Mouse (Mus musculus): ENCODE results near the gene Gadd45b.

The Gadd45b gene

GRCm38 (mm10) chr10:80957791-80958190, 27.9 kb downstream of the Gadd45b start:
- no peak for DNase-seq

- DNase-seq, result no peak
These were observed 29.2 kb downstream of the Gadd45b start for GRCm38 (mm10) chr10:80958979-80959637.

- DNase-seq, result peak; percentile 71 to 85
These were observed 31.0 kb downstream of the Gadd45b start for GRCm38 (mm10) chr10:80960551-80961508.

GRCm38 (mm10) chr10:80962051-80962472, 32.2 kb downstream of the Gadd45b start:
- peak in 1 of 2 experiments; percentile 61 for DNase-seq

- DNase-seq, result peak in 1 of 2 experiments; percentile 26
These were observed 32.7 kb downstream of the Gadd45b start for GRCm38 (mm10) chr10:80962585-80962984.

GRCm38 (mm10) chr10:80963031-80963975, 33.4 kb downstream of the Gadd45b start:
- DNase-seq, result peak; percentile 76 to 85

GRCm38 (mm10) chr10:80966296-80966695, 36.4 kb downstream of the Gadd45b start:
- peak; percentile 60 to 76 for DNase-seq

GRCm38 (mm10) chr10:80967101-80967656, 37.3 kb downstream of the Gadd45b start:
- DNase-seq, result no peak

- no peak for DNase-seq
These were observed 38.2 kb downstream of the Gadd45b start for GRCm38 (mm10) chr10:80968106-80968505.

- no peak for DNase-seq
These were observed 39.4 kb downstream of the Gadd45b start for GRCm38 (mm10) chr10:80969298-80969697.

GRCm38 (mm10) chr10:80970159-80970558, 40.3 kb downstream of the Gadd45b start:
- no peak for DNase-seq

GRCm38 (mm10) chr10:80971533-80971932, 41.7 kb downstream of the Gadd45b start:
- DNase-seq, result peak; percentile 75 to 86

- peak; percentile 77 for DNase-seq
These were observed 42.5 kb downstream of the Gadd45b start for GRCm38 (mm10) chr10:80972071-80972987.

- DNase-seq, result peak in 1 of 2 experiments; percentile 54
These were observed 43.8 kb downstream of the Gadd45b start for GRCm38 (mm10) chr10:80973722-80974121.

- DNase-seq, result peak; percentile 77 to 89
These were observed 45.6 kb downstream of the Gadd45b start for GRCm38 (mm10) chr10:80975478-80975877.

- DNase-seq, result no peak
These were observed 51.8 kb downstream of the Gadd45b start for GRCm38 (mm10) chr10:80981564-80982112.
